Mouse (Mus musculus) liver, embryonic 18 days (tissue): ENCODE measurements around the gene B4galnt2. TPM values are rescaled to one million over a fixed set of nuclear protein-coding genes. Genes with fewer than 3 reads are reported as not detected.

Experiments used
- polyA plus RNA-seq: library from polyadenylated mRNA; depleted of rRNA; stranded (reverse); fragments of >200 nt; gene quantifications from 2 replicates; pipeline ENCODE4 v1.2.3, GENCODE M21; 2012; rRNA removed

Gene B4galnt2
- 0.07 and 0.09 TPM in 2 replicates for polyA plus RNA-seq

DNA sequence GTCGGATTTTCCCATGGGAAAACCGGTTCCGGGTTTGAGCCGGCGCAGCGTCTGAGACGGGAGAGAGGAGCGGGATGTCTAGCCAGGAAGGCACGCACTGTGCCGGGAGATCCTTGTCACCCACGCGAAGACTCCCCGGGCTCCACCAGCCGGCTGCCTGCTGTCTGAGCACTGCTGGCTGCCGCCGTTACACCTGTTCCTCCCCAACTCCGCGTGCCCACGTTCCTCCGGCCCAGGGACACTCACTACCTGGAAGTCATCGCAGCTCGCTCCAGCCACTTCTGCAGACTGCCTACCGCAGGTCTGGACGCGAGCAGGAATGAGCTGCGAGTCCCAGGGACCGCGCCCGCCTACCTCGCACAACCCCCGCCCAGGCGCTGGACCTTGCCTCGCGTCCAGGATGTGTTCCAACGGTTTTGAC is at the start of gene B4galnt2:
B4galnt2 (minus strand) TSS at position 321 of the 421 bp plus-strand sequence.

DNA sequence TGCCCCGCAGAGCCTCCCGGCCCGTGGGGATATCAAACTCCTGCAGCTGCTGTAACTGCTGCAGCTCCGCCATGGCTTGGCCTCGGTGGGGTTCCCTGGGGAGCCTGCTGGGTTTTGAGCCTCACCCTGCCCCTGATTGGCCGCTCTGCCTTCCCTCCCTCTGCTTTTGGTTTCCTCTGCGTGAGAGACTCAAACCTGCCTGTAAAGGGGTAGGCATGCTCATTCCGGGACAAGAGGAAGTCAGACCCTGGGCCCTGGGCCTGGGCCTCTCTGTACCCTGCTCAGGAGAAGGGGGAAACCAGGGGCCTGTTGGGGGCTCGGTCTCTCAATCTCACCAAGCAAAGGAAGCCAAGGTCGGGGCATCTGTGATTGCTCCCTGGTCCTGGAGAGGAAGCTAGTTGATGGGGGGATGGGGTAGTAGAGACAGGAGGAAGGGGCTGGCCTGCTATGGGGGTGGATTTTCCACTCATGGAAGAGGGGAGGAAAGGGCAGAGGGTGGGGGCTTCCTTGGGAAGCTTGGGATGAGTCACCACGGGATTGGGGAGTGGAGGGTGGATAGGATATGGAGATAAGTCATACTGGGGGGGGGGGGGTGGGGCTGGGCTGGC is 72.5 kb downstream of the B4galnt2 start, which contains the start of gene Abi3:
Abi3 (minus strand) TSS at position 403 of the 608 bp plus-strand sequence.

DNA sequence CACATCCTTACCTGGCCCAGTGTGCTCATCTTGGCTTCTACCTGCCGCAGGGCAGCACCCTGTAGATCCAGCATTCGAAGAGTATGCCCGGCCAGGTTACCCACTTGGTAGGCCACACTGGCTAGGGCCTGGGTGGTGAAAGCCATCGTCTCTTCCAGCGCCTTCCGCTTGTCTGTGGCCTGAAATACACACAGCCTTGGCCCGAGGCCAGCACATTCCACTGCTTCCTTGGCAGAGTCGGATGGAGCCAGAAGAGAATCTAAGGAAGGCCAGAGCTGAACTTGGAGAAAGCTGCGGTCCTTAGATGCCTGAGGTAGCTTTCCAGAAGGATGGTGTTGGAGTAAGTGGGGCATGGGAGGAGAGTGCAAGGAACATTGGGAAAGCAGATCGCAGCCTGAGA is 77.6 kb downstream of the B4galnt2 start, which contains the start of gene Gngt2:
Gngt2 (plus strand) TSS at position 158 of the 400 bp plus-strand sequence.

DNA sequence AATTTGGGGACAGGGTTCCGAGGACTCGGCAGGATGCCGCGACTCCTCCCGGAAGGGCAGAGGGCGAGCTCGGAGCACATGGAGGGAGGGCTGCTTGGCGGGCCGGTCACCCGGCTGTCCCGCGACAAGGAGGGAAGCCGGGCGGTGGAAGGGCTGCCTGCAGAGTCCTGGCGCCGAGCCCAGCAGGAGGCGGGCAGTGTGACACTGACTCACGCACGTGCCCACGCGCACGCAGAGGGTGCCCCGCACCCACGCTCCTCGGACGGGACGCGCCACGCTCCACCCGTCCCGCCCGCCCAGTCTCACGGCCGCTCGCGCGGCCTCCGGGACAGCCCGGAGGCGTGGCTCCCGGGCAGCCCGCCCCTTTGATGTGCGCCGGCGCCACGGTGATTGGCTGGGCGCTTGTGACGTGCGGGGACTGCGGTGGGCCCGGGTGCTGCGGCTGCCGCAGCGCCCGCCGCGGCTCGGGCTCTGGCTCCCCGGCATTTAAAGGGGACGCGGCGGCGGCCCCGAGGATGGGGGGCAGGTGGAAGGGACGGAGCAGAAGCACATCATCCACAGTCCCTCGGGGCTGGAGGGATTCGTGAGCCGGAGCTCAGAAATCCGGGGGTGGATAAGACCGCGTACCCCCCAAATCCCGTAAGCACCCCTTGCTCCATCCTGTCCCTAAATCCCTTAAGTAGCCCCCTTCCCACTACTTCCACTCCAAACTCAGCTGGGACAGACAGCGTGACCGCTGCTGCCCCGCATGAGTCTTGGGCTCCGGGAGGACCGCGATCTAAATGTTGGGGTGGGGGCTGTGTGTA is 90.4 kb downstream of the B4galnt2 start, which contains the start of gene Phospho1:
Phospho1 (plus strand) TSS at position 429 of the 806 bp plus-strand sequence.

Other genes with a start within 250 kb of the B4galnt2 start
- gene Phb, start 247.9 kb downstream of the B4galnt2 start, polyA plus RNA-seq, result 183 and 207 TPM in 2 replicates
- gene Zfp652, start 202.2 kb downstream of the B4galnt2 start, polyA plus RNA-seq, result 4.5 and 6.2 TPM in 2 replicates
- 0.05 and 0.07 TPM in 2 replicates for gene B130006D01Rik, start 191.3 kb downstream of the B4galnt2 start, polyA plus RNA-seq
- gene Phospho1, start 90.4 kb downstream of the B4galnt2 start, polyA plus RNA-seq, result 9.2 and 10.6 TPM in 2 replicates
- 16.3 and 16.7 TPM in 2 replicates for gene Gngt2, start 77.7 kb downstream of the B4galnt2 start, polyA plus RNA-seq
- gene Abi3, start 72.4 kb downstream of the B4galnt2 start, polyA plus RNA-seq, result 7.0 and 7.3 TPM in 2 replicates
- gene Igf2bp1, start 91.0 kb upstream of the B4galnt2 start, polyA plus RNA-seq, result 1.3 and 1.6 TPM in 2 replicates
- 0.13 TPM in 1 of 2 replicates, not detected in the other for gene Gip, start 109.7 kb upstream of the B4galnt2 start, polyA plus RNA-seq
- 19.2 and 21.1 TPM in 2 replicates for gene Snf8, start 120.0 kb upstream of the B4galnt2 start, polyA plus RNA-seq
- 17.2 and 17.3 TPM in 2 replicates for gene Ube2z, start 150.5 kb upstream of the B4galnt2 start, polyA plus RNA-seq
- gene Atp5g1, start 160.8 kb upstream of the B4galnt2 start, polyA plus RNA-seq, result 340 and 367 TPM in 2 replicates
- gene Calcoco2, start 197.1 kb upstream of the B4galnt2 start, polyA plus RNA-seq, result not detected in 2 replicates
- 0.02 TPM in 1 of 2 replicates, not detected in the other for gene Ttll6, start 218.9 kb upstream of the B4galnt2 start, polyA plus RNA-seq